Mouse (Mus musculus): ENCODE measurements around the gene Tcl1b5. TPM values are rescaled to one million over a fixed set of nuclear protein-coding genes. Genes with fewer than 3 reads are reported as not detected.

Gene Tcl1b5
- total RNA-seq, 2 experiments from 2014 or later = not detected

- no peak for DNase-seq
Observed at GRCm38 (mm10) chr12:105208441-105208840, 32.3 kb downstream of the Tcl1b5 start.

DNA sequence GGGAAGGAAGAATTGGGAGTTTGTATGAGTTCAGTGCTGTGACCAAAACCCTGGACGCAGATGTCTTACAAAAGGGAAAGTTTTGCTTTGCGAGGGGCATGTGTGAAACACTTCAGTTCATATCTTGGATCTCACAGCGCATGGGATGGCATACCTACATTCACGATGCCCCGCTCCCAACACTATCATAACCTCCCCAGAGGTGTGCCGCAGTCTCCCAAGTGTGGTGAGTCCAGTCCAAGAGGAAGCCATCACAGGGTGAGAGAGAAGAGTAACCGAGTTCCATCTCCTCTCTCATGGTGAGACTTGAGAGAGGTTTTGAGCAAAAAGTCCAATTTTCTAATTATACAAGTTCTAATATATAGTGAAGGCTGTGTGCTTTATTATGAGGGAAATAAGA, 33.1 kb downstream of the Tcl1b5 start:
- no peak for DNase-seq

- no peak for DNase-seq
Observed at GRCm38 (mm10) chr12:105217101-105217760, 41.1 kb downstream of the Tcl1b5 start.

DNA sequence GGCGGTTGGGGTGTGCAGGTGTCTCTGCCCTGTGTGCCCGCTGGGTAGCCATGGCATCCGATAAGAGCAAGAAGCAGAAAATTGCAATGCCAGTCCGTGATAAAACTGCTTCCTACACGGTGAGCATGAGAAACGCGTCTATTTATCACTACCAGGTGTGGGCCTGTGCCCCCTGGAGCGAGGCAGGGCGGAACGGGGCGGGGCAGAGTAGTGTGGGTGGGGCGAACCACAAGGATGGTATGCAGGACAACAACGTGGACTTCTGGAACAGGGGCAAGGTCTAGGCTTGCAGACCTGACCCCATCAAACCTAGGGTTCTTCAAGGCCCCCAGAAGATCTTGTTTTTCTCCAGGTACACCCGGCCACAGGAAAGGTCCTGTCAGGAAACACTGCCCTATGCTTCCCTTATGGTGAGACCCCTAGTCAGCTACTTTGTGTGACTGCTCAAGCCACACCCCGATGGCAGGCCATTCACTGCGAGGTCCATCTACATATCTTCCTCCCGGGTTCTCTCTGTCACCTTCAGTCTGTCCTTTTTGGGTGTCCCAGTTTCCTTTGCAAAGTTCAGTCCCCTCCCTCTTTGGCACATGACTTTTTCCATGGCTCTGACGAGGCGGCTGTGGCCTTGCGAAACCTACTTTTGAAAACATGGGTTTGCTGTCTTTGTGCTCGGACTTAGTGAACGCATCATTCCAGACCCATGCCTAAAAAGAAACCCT, 46.6 kb downstream of the Tcl1b5 start, which contains the start of gene Tcl1:
Gene Tcl1, minus strand, starts transcription at position 193 of the 719 bp plus-strand sequence.
- no peak for DNase-seq

GRCm38 (mm10) chr12:105224621-105225320, 48.6 kb downstream of the Tcl1b5 start:
- DNase-seq = no peak

Other genes with a start within 250 kb of the Tcl1b5 start
- 1 to 10 TPM; 3.2 to 4.6 TPM for gene Syne3, start 166.5 kb upstream of the Tcl1b5 start, total RNA-seq (2021)
- gene Glrx5, start 143.7 kb upstream of the Tcl1b5 start, total RNA-seq (2021) = 10 to 100 TPM; 63.5 to 64.9 TPM
- gene Tcl1b2, start 30.3 kb upstream of the Tcl1b5 start, total RNA-seq (2021) = not detected
- not detected for gene Tcl1b1, start 16.7 kb upstream of the Tcl1b5 start, total RNA-seq (2021)
- not detected for gene Tcl1b3, start 14.7 kb downstream of the Tcl1b5 start, total RNA-seq (2021)
- not detected for gene Tcl1b4, start 25.6 kb downstream of the Tcl1b5 start, total RNA-seq (2021)
- gene Tcl1, start 46.4 kb downstream of the Tcl1b5 start, total RNA-seq (2021) = not detected
- gene Tunar, start 157.5 kb downstream of the Tcl1b5 start, total RNA-seq (2021) = not detected

Data from gastrocnemius, postnatal 25 days (tissue).